Mouse (Mus musculus) spleen, adult 18-20 months (tissue): ENCODE measurements at regions not wholly inside any gene's neighbourhood (a gene's known extent, or its start where the extent isn't known, plus 50 kb on each side); places are given as distances from the start of the nearest gene placed in this dataset.
"Not testable (repeated sequence)": the region's sequence is repeated elsewhere in the genome, so short reads cannot be mapped to it uniquely, and the experiment has no call there.

ENCODE experiments used
- DNase-seq, 2 experiments: peaks; one replicate each; pipeline ENCODE4 v3.0.0; 2022; ENCODE audit warnings: mixed read lengths in 2 of 2

GRCm38 (mm10) chr15:52406156-52406885 is 1478.4 kb upstream of the Gm7489 start:
- no peak for DNase-seq

GRCm38 (mm10) chr15:52412869-52413771 is 1471.6 kb upstream of the Gm7489 start:
- no peak for DNase-seq

- DNase-seq = no peak
Observed at GRCm38 (mm10) chr15:52425976-52426375, 1458.7 kb upstream of the Gm7489 start.

GRCm38 (mm10) chr15:52430491-52431158 is 1454.1 kb upstream of the Gm7489 start:
- no peak for DNase-seq

- DNase-seq = no peak
Observed at GRCm38 (mm10) chr15:52433639-52434038, 1451.1 kb upstream of the Gm7489 start.

GRCm38 (mm10) chr15:52438403-52438802 is 1446.3 kb upstream of the Gm7489 start:
- no peak for DNase-seq

- peak in 1 of 2 experiments; percentile 42 for DNase-seq
Observed at GRCm38 (mm10) chr15:52458782-52459181, 1425.9 kb upstream of the Gm7489 start.

- no peak for DNase-seq
Observed at GRCm38 (mm10) chr15:52459315-52459714, 1425.4 kb upstream of the Gm7489 start.

GRCm38 (mm10) chr15:52464226-52465138 is 1420.2 kb upstream of the Gm7489 start:
- no peak for DNase-seq

GRCm38 (mm10) chr15:52478124-52478523 is 1406.6 kb upstream of the Gm7489 start:
- DNase-seq = not testable (repeated sequence)

- DNase-seq = no peak
Observed at GRCm38 (mm10) chr15:52480834-52481233, 1403.9 kb upstream of the Gm7489 start.

GRCm38 (mm10) chr15:52483598-52484165 is 1401.0 kb upstream of the Gm7489 start:
- DNase-seq = no peak

GRCm38 (mm10) chr15:52484276-52484675 is 1400.4 kb upstream of the Gm7489 start:
- DNase-seq = no peak

- DNase-seq = no peak
Observed at GRCm38 (mm10) chr15:52505278-52505831, 1379.4 kb upstream of the Gm7489 start.

GRCm38 (mm10) chr15:52506930-52507329 is 1377.8 kb upstream of the Gm7489 start:
- DNase-seq = peak in 1 of 2 experiments; percentile 22

- no peak for DNase-seq
Observed at GRCm38 (mm10) chr15:52508609-52509008, 1376.1 kb upstream of the Gm7489 start.

- no peak for DNase-seq
Observed at GRCm38 (mm10) chr15:52510137-52510536, 1374.6 kb upstream of the Gm7489 start.

- no peak for DNase-seq
Observed at GRCm38 (mm10) chr15:52536594-52536993, 1348.1 kb upstream of the Gm7489 start.

- DNase-seq = no peak
Observed at GRCm38 (mm10) chr15:52558682-52559081, 1326.0 kb upstream of the Gm7489 start.

- DNase-seq = no peak
Observed at GRCm38 (mm10) chr15:52564078-52564477, 1320.6 kb upstream of the Gm7489 start.

GRCm38 (mm10) chr15:52565449-52565851 is 1319.3 kb upstream of the Gm7489 start:
- DNase-seq = peak in 1 of 2 experiments; percentile 5
